Mouse (Mus musculus) large intestine, adult 2 months (tissue): ENCODE results near the gene Hist1h2bc. TPM values are rescaled to one million over a fixed set of nuclear protein-coding genes. Genes with fewer than 3 reads are reported as not detected.
"Not testable (repeated sequence)": the region's sequence is repeated elsewhere in the genome, so short reads cannot be mapped to it uniquely, and the experiment has no call there.

Experiments
- DNase-seq: peaks from one replicate; pipeline ENCODE4 v3.0.0-alpha.2; 2012; ENCODE audit warnings: low read depth, low spot score
- WGBS: fragments of 180-500 bp; shearing (Covaris S2); methylation state at CpG from one replicate; pipeline ENCODE4 v1.1.7; 2018; 5-methylcytosine and 5-hydroxymethylcytosine counted together
- polyA plus RNA-seq: library from polyadenylated mRNA; depleted of rRNA; stranded (reverse); fragments of >200 nt; gene quantifications from 2 replicates; pipeline ENCODE4 v1.2.3, GENCODE M21; 2012

The Hist1h2bc gene
- polyA plus RNA-seq, 1 experiment: 296 TPM

DNA sequence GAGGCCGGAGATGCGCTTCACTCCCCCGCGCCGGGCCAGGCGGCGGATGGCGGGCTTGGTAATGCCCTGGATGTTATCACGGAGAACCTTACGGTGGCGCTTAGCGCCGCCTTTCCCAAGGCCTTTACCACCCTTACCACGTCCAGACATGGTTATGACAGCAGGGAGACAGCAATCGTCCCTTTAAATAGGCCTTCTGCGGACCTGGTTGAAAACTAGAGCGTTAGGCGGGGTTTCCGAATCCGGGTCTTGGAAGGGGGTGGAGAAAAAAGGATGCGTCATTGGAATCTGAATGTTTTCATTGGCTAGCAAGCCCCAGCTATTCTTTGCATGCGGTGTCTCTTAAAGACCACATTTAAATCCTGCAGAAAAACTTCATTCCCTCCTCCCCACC, 14.3 kb downstream of the Hist1h2bc start, which contains the start of gene Hist1h4c:
Hist1h4c (minus strand) TSS at position 155 of the 394 bp plus-strand sequence.
- DNase-seq: peak; percentile 95
- WGBS: under 1% methylated on average over 22 of the region's 22 CpGs

- 65% methylated on average over 6 of the region's 6 CpGs for WGBS
- no peak for DNase-seq
Observed at GRCm38 (mm10) chr13:23698996-23699395, 15.0 kb downstream of the Hist1h2bc start.

GRCm38 (mm10) chr13:23699767-23700166, 15.8 kb downstream of the Hist1h2bc start:
- WGBS: 67% methylated on average over 3 of the region's 3 CpGs
- DNase-seq: no peak

DNA sequence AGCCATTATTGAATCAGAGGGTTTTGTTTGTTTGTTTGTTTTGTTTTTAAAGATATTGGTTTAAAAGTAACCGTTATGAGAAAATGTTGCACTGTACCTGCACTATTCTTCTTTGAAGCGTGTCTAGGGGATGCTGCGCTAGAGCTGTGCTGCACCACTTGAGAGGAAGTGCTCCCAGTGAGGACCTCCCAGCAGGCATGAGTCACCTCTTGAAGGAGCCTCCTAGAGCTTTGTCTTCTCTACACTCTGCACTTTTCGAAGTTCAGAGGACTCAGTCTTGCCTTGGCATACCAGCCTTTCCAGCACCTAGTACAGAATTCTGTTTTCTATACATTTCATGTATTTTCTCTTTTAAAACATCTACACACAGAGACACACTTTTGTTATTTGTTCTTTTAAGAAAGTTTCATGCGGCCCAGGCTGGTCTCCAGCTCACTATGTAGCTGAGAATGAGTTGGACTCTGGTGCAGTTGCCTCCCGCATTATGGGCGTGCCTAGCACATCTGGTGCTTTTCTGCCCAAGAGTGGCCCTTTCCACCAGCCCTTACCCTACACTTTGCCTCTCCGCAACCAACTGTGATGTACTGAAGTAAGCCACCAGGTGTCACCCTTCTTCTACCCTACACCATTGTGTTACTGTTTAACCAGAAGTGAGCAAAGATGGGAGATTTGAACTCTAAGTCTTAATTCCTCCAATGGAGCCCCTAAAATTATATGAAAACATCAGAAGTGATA, 17.0 kb downstream of the Hist1h2bc start:
- DNase-seq: peak; percentile 63
- WGBS: 20% methylated on average over 8 of the region's 8 CpGs

DNA sequence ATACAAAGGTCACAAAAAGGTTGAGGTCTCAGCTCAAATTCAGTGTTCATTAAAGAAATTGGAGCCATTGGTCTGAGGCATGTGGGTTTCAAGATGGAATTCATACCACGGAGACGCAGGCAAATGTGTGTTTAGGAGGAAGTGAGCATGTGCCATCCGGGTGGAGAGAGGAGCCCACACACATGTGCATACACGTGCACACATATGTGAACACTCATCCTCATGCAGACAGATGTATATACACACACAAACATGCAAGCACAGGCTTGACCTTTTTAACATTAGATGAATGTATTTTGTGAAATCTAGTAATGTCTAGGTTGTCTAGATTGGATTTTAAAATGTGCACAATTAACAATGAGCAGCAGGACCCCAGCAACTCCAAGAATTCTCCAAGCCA, 18.2 kb downstream of the Hist1h2bc start:
- no peak for DNase-seq
- 70% methylated on average over 4 of the region's 4 CpGs for WGBS

DNA sequence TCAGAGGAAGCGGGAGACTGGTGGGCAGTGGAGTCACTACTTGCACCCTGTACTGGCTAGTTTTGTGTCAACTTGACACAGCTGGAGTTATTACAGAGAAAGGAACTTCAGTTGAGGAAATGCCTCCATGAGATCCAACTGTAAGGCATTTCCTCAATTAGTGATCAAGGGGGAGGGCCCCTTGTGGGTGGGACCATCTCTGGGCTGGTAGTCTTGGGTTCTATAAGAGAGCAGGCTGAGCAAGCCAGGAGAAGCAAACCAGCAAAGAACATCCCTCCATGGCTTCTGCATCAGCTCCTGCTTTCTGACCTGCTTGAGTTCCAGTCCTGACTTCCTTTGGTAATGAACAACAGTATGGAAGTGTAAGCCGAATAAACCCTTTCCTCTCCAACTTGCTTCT, 18.8 kb downstream of the Hist1h2bc start:
- WGBS: 46% methylated on average over 2 of the region's 2 CpGs

GRCm38 (mm10) chr13:23705751-23706356, 21.9 kb downstream of the Hist1h2bc start:
- WGBS: 91% methylated on average over 7 of the region's 7 CpGs
- no peak for DNase-seq

More for the DNA sequence above, 18.8 kb downstream of the Hist1h2bc start:
- DNase-seq: not testable (repeated sequence)

DNA sequence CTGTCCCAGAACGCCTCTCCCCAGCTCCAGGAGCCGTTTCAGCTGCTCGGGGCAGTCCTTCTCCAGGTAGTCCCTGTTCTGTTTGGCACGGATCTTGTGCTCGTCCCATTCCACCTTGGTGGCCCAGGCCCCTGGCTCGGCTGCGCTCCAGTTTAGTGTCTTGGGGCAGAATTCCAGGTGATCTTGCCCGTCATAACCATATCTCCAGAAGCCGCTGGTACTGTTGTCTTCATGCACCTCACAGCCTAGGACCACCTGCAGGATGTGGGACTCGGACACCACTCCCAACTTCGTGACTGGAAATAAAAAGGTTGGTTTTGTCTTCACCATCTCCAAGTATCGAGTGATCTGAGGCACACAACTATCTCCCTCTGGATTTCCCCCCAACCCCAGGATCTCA, 22.8 kb downstream of the Hist1h2bc start:
- WGBS: 96% methylated on average over 12 of the region's 12 CpGs
- DNase-seq: no peak

DNA sequence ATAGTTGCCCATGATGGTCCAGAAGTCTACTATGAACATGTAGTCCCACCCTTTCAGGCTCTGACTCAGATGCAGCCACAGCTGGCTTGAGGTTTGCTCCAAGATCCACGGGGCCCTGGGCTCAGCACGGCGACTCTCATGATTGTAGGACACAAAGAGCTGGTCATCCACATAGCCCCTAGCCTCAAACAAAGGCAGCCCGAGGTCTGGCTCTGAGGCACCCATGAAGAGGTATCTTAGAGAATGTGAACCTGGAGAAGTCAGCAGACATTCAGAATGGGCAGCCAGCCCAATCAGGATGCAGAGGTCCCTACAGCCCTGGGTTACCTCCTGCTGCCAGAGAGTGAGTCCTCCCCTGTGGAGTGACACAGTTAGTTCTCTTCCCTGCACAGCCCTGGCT, 24.0 kb downstream of the Hist1h2bc start:
- 89% methylated on average over 4 of the region's 4 CpGs for WGBS
- no peak for DNase-seq

DNA sequence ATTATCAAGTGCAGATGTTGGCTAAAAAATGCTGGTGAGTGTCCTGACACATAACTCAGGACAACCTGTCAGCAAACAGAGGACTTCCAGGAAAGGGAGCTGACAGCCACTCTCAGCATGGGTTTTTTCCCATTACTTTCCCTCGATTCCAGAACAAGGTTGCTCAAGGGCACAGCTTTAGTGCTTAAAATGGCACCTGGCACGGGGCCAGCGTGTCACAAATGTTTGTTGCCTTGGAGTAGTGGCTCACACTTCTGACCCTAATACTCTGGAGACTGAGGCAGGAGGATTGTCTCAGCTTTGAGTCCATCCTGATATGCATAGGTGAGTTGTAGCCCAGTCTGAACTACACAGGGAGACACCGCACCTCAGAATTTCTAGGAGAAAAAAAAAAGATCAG, 24.7 kb downstream of the Hist1h2bc start:
- 44% methylated on average over 4 of the region's 4 CpGs for WGBS
- DNase-seq: no peak

DNA sequence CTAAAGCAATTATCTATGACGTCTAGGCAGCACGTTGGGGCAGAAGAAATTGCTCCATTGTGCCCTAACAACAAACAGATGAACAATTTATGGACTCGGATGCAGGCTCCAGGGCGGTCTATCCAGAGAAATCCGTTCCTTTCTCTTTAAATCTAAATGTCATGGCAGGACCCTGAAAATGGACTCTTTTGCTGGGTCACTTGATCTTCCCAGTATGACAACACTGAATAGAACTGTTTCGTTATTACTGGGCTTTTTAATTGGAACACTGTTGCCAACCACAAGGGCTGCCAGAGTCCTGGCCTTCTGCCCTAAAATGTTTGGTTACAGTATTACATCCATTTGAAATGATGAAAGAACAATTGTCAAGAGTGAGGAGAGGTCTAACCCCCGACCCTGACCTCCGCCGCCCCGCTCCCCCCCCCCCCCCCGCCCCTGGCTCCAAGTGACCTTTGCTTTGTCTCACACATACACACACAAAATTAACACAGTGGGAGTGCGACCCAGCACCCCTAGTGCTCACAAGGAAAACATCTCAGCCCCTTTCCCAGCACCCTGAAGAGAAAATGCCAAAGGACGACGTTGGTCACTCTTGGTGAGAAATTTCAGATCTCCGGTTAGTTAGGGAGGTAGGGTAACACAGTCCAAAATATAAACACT, 25.8 kb downstream of the Hist1h2bc start:
- 13% methylated on average over 15 of the region's 15 CpGs for WGBS
- DNase-seq: no peak

- 2% methylated on average over 17 of the region's 17 CpGs for WGBS
- no peak for DNase-seq
Observed at GRCm38 (mm10) chr13:23710374-23711089, 26.5 kb downstream of the Hist1h2bc start, which contains the start of gene Hfe. Gene Hfe (minus strand): TSS chr13:23710854.

DNA sequence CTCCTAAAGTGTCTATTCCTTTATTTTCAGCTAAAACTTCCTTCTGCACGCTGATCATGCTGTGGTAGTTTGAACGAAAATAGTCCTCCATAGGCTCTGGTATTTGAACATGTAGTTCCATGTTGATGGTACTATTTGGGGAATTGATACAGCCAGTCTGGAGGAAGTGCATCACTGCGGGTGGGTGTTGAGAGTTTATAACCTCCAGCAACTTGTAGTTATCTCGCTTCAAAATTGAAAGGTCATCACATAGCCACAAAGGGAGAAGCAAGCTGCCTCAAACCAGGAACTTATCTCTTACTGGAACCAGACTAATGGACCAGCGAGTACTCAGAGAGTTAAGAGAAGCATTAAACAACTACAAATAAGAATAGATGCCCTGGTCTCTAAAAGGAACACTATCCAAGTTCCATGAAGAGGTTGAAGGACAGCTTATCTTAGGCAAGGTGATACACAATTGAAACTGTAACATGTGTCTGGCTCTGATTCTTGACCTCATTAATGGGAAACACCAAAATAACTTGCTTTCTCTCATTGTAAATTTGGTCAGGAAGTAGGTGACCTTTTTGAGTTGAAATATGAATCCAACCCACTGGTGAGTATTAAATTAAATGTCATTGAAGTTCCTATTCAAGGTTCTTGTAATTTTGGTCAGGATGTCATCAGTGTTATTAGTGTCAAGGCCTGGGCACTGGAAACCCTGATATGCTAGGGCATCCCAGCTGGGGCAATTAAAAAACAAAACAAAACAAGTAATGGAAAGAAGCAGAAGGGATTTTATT, 32.5 kb downstream of the Hist1h2bc start:
- DNase-seq: no peak
- WGBS: 78% methylated on average over 5 of the region's 5 CpGs

- 70% methylated on average over 11 of the region's 11 CpGs for WGBS
- no peak for DNase-seq
Observed at GRCm38 (mm10) chr13:23717176-23717575, 33.2 kb downstream of the Hist1h2bc start.

DNA sequence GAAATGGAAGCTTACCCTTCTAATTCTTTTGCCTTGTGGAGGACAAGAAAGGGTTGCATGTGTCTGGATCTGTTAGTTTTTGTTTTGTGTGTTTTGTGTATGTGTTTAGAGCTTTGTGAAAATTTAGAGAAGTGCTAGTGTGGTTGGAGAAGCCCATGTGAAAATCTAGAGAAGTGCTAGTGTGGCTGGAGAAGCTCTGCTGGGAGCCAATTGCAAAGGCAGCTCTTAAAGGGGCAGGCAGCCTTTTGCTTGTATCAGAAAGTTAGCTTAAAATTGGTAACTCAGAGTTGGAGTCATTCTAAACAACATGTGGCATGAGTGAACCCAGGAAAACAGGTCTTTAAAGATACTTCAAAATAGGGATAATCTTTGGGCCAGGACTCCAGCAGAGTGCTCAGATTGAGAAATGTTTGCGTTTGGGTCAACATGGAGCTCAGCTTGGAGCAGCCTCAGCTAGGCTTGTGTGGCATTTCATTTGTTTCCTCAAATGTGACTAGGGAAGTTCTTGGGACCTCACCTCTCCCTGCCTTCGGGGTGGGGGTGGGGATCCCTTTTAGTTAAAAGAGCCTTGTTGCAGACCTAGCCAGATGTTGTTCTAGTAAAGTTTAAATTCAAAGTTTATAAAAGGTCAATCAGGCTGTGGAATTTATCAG, 33.7 kb downstream of the Hist1h2bc start:
- 24% methylated on average over 2 of the region's 2 CpGs for WGBS
- DNase-seq: not testable (repeated sequence)

- 91% methylated on average over 4 of the region's 4 CpGs for WGBS
- DNase-seq: no peak
Observed at GRCm38 (mm10) chr13:23724239-23724638, 40.2 kb downstream of the Hist1h2bc start.

- 38% methylated on average over 1 of the region's 1 CpGs for WGBS
- no peak for DNase-seq
Observed at GRCm38 (mm10) chr13:23725213-23725612, 41.2 kb downstream of the Hist1h2bc start.

DNA sequence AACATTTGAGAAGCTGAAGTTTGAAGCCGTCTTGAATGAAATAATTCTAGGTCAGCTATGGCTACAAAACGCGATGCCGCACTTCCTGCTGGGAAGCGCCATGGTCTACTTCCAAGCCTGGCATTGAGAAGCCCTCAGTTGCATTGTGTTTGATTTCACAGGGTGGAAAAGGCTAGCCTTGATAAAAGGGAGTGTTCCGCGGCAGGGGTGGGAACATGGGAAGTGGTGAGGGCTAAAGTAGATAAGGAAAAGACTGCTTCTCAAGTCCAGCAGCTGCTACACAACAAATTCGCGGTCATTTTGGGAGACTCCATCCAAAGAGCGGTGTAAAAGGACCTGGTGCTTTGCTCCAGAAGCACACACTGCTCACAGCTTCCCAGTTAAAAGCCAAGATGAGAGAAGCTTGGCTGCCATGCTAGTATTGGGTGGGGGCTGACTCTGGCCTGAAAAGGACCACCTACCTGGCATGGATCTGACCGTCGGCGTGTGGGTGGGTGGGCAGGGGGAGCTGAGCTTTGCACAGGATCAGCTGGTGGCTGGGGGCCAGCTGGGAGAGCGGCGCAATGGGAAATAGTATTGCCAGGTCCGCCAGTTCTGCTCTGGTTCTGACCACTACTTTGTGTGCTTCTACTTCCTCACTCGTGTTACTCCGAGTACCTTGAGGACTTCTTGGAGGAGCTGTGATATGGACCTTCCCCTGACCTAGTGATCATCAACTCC, 44.6 kb downstream of the Hist1h2bc start:
- WGBS: 88% methylated on average over 18 of the region's 18 CpGs
- no peak for DNase-seq
